ENCODE assay signal across 9 mouse cellular contexts in genomic region chr7:101932551-101932950, GRCm38 (mm10). TPM values are rescaled to one million over a fixed set of nuclear protein-coding genes. Genes with fewer than 3 reads are reported as not detected.
DNase-seq lines count a peak whose midpoint lies in the region; ATAC-seq and TF ChIP-seq lines count a peak whose summit lies in the region.
"Had no signal": no experiment of that assay in that cellular context is flagged by ENCODE, and none has a peak within 500 bp of the region (broad histone marks: within the 10 kb centered on the region; RNA-seq: fewer than 3 reads in every experiment).

No protein-coding gene starts in this region.

- H3K27ac ChIP-seq in embryonic fibroblast, embryonic 13.5 days (ENCODE audit: insufficient read depth, low read length), result no peak overlapping the region
- no peak overlapping the region for H3K27ac ChIP-seq in intestine, postnatal 0 days (ENCODE audit: low read depth, low read length)
- H3K27ac ChIP-seq in neural tube, embryonic 12.5 days, result no peak overlapping the region

- H3K36me3 ChIP-seq in intestine, postnatal 0 days (ENCODE audit: control insufficient read depth, insufficient read depth), result no peaks in the 10 kb centered on the region
- H3K36me3 ChIP-seq in neural tube, embryonic 12.5 days, result no peaks in the 10 kb centered on the region

- H3K4me1 ChIP-seq in embryonic fibroblast, embryonic 13.5 days (ENCODE audit: control insufficient read depth, insufficient read depth, low read length), result peaks cover 2% of the 10 kb centered on the region; the same call in 1 of the 2 replicates
- H3K4me1 ChIP-seq in intestine, postnatal 0 days (replicated peaks; ENCODE audit: control insufficient read depth, insufficient read depth, low read length), result no peaks in the 10 kb centered on the region
- H3K4me1 ChIP-seq in neural tube, embryonic 12.5 days, result peaks cover 15% of the 10 kb centered on the region

- H3K9ac ChIP-seq in intestine, postnatal 0 days (ENCODE audit: low read depth, low read length), result no peak overlapping the region
- no peak overlapping the region for H3K9ac ChIP-seq in neural tube, embryonic 12.5 days

- DNase-seq in lung, adult 18-20 months, result peak; percentile 18 to 54
- DNase-seq in lung, postnatal 14 days, result no peak
- DNase-seq in thymus, postnatal 0 days (ENCODE audit: low spot score), result no peak
- no peak for DNase-seq in urinary bladder, postnatal 25 days (ENCODE audit: low spot score)
- DNase-seq: cerebellum, adult 11-12 months; retina, postnatal 1 day had no signal

- TF ChIP-seq CTCF in embryonic fibroblast, embryonic 13.5 days (IDR thresholded peaks at IDR 0.05; ENCODE audit: borderline replicate concordance, insufficient read depth, low read length), result no peak
- no peak for TF ChIP-seq CTCF in intestine, postnatal 0 days (IDR thresholded peaks at IDR 0.05; ENCODE audit: low read depth)

- no peaks in the 10 kb centered on the region for H3K9me3 ChIP-seq in intestine, postnatal 0 days (ENCODE audit: control insufficient read depth)
- H3K9me3 ChIP-seq in neural tube, embryonic 12.5 days, result no peaks in the 10 kb centered on the region

- no peaks in the 10 kb centered on the region for H3K27me3 ChIP-seq in intestine, postnatal 0 days (replicated peaks; ENCODE audit: control insufficient read depth, insufficient read depth, low read length)
- H3K27me3 ChIP-seq in neural tube, embryonic 12.5 days (replicated peaks), result no peaks in the 10 kb centered on the region

- no peak for ATAC-seq in intestine, postnatal 0 days
- ATAC-seq in neural tube, embryonic 12.5 days (ENCODE audit: low FRiP score, low read depth), result no peak

- H3K4me3 ChIP-seq in embryonic fibroblast, embryonic 13.5 days (ENCODE audit: insufficient read depth, low read length), result peak overlapping the region; percentile 10; the same call in 1 of the 2 replicates
- no peak overlapping the region for H3K4me3 ChIP-seq in intestine, postnatal 0 days (ENCODE audit: low read depth, low read length)
- no peak overlapping the region for H3K4me3 ChIP-seq in neural tube, embryonic 12.5 days

- no peak for TF ChIP-seq POLR2A in embryonic fibroblast, embryonic 13.5 days (IDR thresholded peaks at IDR 0.05; ENCODE audit: low read depth, low read length)

- WGBS in intestine, postnatal 0 days, result 47% methylated on average over 1 of the region's 1 CpGs
- 91% methylated on average over 1 of the region's 1 CpGs for WGBS in neural tube, embryonic 12.5 days

- H3K4me2 ChIP-seq in intestine, postnatal 0 days (replicated peaks; ENCODE audit: low read depth), result peak overlapping the region; percentile 87; the same call in 1 of the 2 replicates
- H3K4me2 ChIP-seq in neural tube, embryonic 12.5 days (replicated peaks), result peak overlapping the region; percentile 63

RNA-seq across cellular contexts. Expression of gene Lrrc51, which starts 1.1 kb away (rescaled TPM):
- polyA plus RNA-seq in embryonic fibroblast, embryonic 13.5 days (2011; ENCODE audit: insufficient read length, low read depth, missing spikeins), result 5.8 and 6.0 TPM in 2 replicates
- polyA plus RNA-seq in intestine, postnatal 0 days (2015; fragmentation: Nextera tagmentation; extraction: Ambion mirVana), result 3.1 and 3.6 TPM in 2 replicates
- 5.0 and 6.3 TPM in 2 replicates for polyA plus RNA-seq in neural tube, embryonic 12.5 days (2016; fragmentation: Nextera tagmentation; extraction: Ambion mirVana)
- polyA plus RNA-seq in thymus, postnatal 0 days (2015; fragmentation: Nextera tagmentation; extraction: Ambion mirVana), result 5.3 and 7.1 TPM in 2 replicates

RNA-seq across cellular contexts. Expression of gene Numa1, which starts 1.4 kb away (rescaled TPM):
- polyA plus RNA-seq in embryonic fibroblast, embryonic 13.5 days (2011; ENCODE audit: insufficient read length, low read depth, missing spikeins), result 110 and 128 TPM in 2 replicates
- 17.0 and 19.2 TPM in 2 replicates for polyA plus RNA-seq in intestine, postnatal 0 days (2015; fragmentation: Nextera tagmentation; extraction: Ambion mirVana)
- polyA plus RNA-seq in neural tube, embryonic 12.5 days (2016; fragmentation: Nextera tagmentation; extraction: Ambion mirVana), result 82.7 and 86.1 TPM in 2 replicates
- 44.3 and 49.3 TPM in 2 replicates for polyA plus RNA-seq in thymus, postnatal 0 days (2015; fragmentation: Nextera tagmentation; extraction: Ambion mirVana)

RNA-seq across cellular contexts. Expression of gene Tomt, which starts 26.4 kb away (rescaled TPM):
- polyA plus RNA-seq in embryonic fibroblast, embryonic 13.5 days (2011; ENCODE audit: insufficient read length, low read depth, missing spikeins), result not detected in 2 replicates
- polyA plus RNA-seq in intestine, postnatal 0 days (2015; fragmentation: Nextera tagmentation; extraction: Ambion mirVana), result 0.20 and 0.25 TPM in 2 replicates
- 0.56 and 0.74 TPM in 2 replicates for polyA plus RNA-seq in neural tube, embryonic 12.5 days (2016; fragmentation: Nextera tagmentation; extraction: Ambion mirVana)
- 0.43 and 0.44 TPM in 2 replicates for polyA plus RNA-seq in thymus, postnatal 0 days (2015; fragmentation: Nextera tagmentation; extraction: Ambion mirVana)

RNA-seq across cellular contexts. Expression of gene Lamtor1, which starts 26.8 kb away (rescaled TPM):
- 132 and 151 TPM in 2 replicates for polyA plus RNA-seq in embryonic fibroblast, embryonic 13.5 days (2011; ENCODE audit: insufficient read length, low read depth, missing spikeins)
- 179 TPM in 2 replicates for polyA plus RNA-seq in intestine, postnatal 0 days (2015; fragmentation: Nextera tagmentation; extraction: Ambion mirVana)
- 134 and 137 TPM in 2 replicates for polyA plus RNA-seq in neural tube, embryonic 12.5 days (2016; fragmentation: Nextera tagmentation; extraction: Ambion mirVana)
- 147 and 148 TPM in 2 replicates for polyA plus RNA-seq in thymus, postnatal 0 days (2015; fragmentation: Nextera tagmentation; extraction: Ambion mirVana)

Comparison
In these comparisons a context has a peak if more than half of its experiments do, and no peak if none do; other contexts are left out.
1. DNase-seq: peak in lung, adult 18-20 months (2 of 2); none in lung, postnatal 14 days (single experiment), thymus, postnatal 0 days (single experiment) and urinary bladder, postnatal 25 days (single experiment).